Mouse (Mus musculus) testis, adult 2 months (tissue): ENCODE data around the gene Abhd16a.

Source experiments
- CTCF ChIP-seq: fragments of 200-500 bp; IDR thresholded peaks from 2 replicates; pipeline ENCODE4 v1.5.1; 2012; ENCODE audit warnings: low read depth, mild to moderate bottlenecking, inconsistent platforms, low read length, moderate library complexity; ENCODE audit not compliant: control insufficient read depth, insufficient read depth, insufficient replicate concordance
- POLR2A ChIP-seq: fragments of 200-500 bp; IDR thresholded peaks from 2 replicates; pipeline ENCODE4 v1.6.1; 2012; ENCODE audit warnings: low read depth, mild to moderate bottlenecking, inconsistent platforms, low read length, moderate library complexity; ENCODE audit not compliant: control insufficient read depth

- no peak for TF ChIP-seq POLR2A
- TF ChIP-seq CTCF = no peak
These were observed 3.7 kb upstream of the Abhd16a start, which contains the start of gene Ly6g6f for GRCm38 (mm10) chr17:35085208-35085865.
